ENCODE assay signal across 8 mouse cellular contexts in genomic region chr13:13968629-13969111, GRCm38 (mm10). TPM values are rescaled to one million over a fixed set of nuclear protein-coding genes. Genes with fewer than 3 reads are reported as not detected.
DNase-seq lines count a peak whose midpoint lies in the region; ATAC-seq and TF ChIP-seq lines count a peak whose summit lies in the region.

No protein-coding gene starts in this region.

- H3K27ac ChIP-seq in intestine, embryonic 14.5 days (ENCODE audit: low read depth), result no peak overlapping the region
- no peak overlapping the region for H3K27ac ChIP-seq in hindbrain, postnatal 0 days

- no peaks in the 10 kb centered on the region for H3K4me1 ChIP-seq in intestine, embryonic 14.5 days (replicated peaks; ENCODE audit: control insufficient read depth, insufficient read depth, low read length)
- no peaks in the 10 kb centered on the region for H3K4me1 ChIP-seq in hindbrain, postnatal 0 days (ENCODE audit: insufficient read depth, low read length)

- no peaks in the 10 kb centered on the region for H3K27me3 ChIP-seq in intestine, embryonic 14.5 days (replicated peaks; ENCODE audit: control insufficient read depth, insufficient read depth, low read length)
- no peaks in the 10 kb centered on the region for H3K27me3 ChIP-seq in hindbrain, postnatal 0 days (ENCODE audit: insufficient read depth, low read length)

- intact Hi-C loops in gastrocnemius, postnatal 14 days (cut with DNase I; ENCODE audit: low total_unique reads), result no loop called here

- 88% methylated on average over 4 of the region's 4 CpGs for WGBS in intestine, embryonic 14.5 days
- 92% methylated on average over 4 of the region's 4 CpGs for WGBS in hindbrain, postnatal 0 days

- H3K9ac ChIP-seq in intestine, embryonic 14.5 days (ENCODE audit: low read length), result no peak overlapping the region
- no peak overlapping the region for H3K9ac ChIP-seq in hindbrain, postnatal 0 days (replicated peaks; ENCODE audit: low read length)

- no peak overlapping the region for H3K4me3 ChIP-seq in intestine, embryonic 14.5 days (ENCODE audit: low read depth, low read length)
- no peak overlapping the region for H3K4me3 ChIP-seq in hindbrain, postnatal 0 days (ENCODE audit: low read length)

- peak; percentile 67 to 76 for DNase-seq in frontal cortex, adult 2 months (ENCODE audit: extremely low spot score in 1 of 2, low spot score in 1 of 2)
- DNase-seq in frontal cortex, postnatal 14 days (ENCODE audit: low spot score in 2 of 2), result no peak
- peak; percentile 29 for DNase-seq in Muller cell, postnatal 12 days (ENCODE audit: inconsistent ontology term)
- no peak for DNase-seq in intestine, embryonic 14.5 days (ENCODE audit: low spot score)
- peak; percentile 82 for DNase-seq in lung, postnatal 36 days
- no peak for DNase-seq in hindbrain, postnatal 0 days (ENCODE audit: low spot score)
- no peak for DNase-seq in gastrocnemius, postnatal 14 days

- H3K9me3 ChIP-seq in intestine, embryonic 14.5 days (ENCODE audit: control insufficient read depth, low read length), result no peaks in the 10 kb centered on the region
- no peaks in the 10 kb centered on the region for H3K9me3 ChIP-seq in hindbrain, postnatal 0 days (ENCODE audit: low read length)

- no peak for TF ChIP-seq CTCF in hindbrain, postnatal 0 days (IDR thresholded peaks at IDR 0.05; ENCODE audit: low read depth)

- ATAC-seq in intestine, embryonic 14.5 days (replicated peaks; ENCODE audit: low FRiP score, low TSS enrichment, low read depth), result peak; percentile 60; the same call in 1 of the 2 replicates
- no peak for ATAC-seq in CD4-positive, CD25-positive, alpha-beta regulatory T cell, adult 4 months
- ATAC-seq in hindbrain, postnatal 0 days, result no peak

- H3K4me2 ChIP-seq in intestine, embryonic 14.5 days (ENCODE audit: low read length), result no peak overlapping the region
- no peak overlapping the region for H3K4me2 ChIP-seq in hindbrain, postnatal 0 days (ENCODE audit: low read depth, low read length)

- H3K36me3 ChIP-seq in intestine, embryonic 14.5 days (ENCODE audit: control insufficient read depth, insufficient read depth, low read length), result peaks cover 16% of the 10 kb centered on the region
- H3K36me3 ChIP-seq in hindbrain, postnatal 0 days (ENCODE audit: insufficient read depth, low read length), result peaks cover 4% of the 10 kb centered on the region; the same call in 1 of the 2 replicates

RNA-seq across cellular contexts. Expression of gene B3galnt2, which starts 14.4 kb away (rescaled TPM):
- 24.9 and 28.9 TPM in 2 replicates for polyA plus RNA-seq in frontal cortex, adult 2 months (2012; rRNA removed)
- polyA plus RNA-seq in intestine, embryonic 14.5 days (2014; fragmentation: Nextera tagmentation; extraction: Ambion mirVana), result 38.0 and 41.2 TPM in 2 replicates
- 10 to 100 TPM; 14.0 to 15.9 TPM for polyA plus RNA-seq in CD4-positive, CD25-positive, alpha-beta regulatory T cell, adult 4 months (2017; shearing (Covaris generic))
- 7.8 and 10.2 TPM in 2 replicates for total RNA-seq in hindbrain, postnatal 0 days (2014; rRNA removed)
- polyA plus RNA-seq in hindbrain, postnatal 0 days (2015; fragmentation: Nextera tagmentation; extraction: Ambion mirVana), result 7.2 and 9.6 TPM in 2 replicates
- 10 to 100 TPM; 35.9 to 40.2 TPM for total RNA-seq in gastrocnemius, postnatal 14 days (2021)

Comparison
In these comparisons a context has a peak if more than half of its experiments do, and no peak if none do; other contexts are left out.
1. DNase-seq: peak in frontal cortex, adult 2 months (2 of 2), Muller cell, postnatal 12 days (single experiment) and lung, postnatal 36 days (single experiment); none in frontal cortex, postnatal 14 days (0 of 2), intestine, embryonic 14.5 days (single experiment), hindbrain, postnatal 0 days (single experiment) and gastrocnemius, postnatal 14 days (single experiment).